Comparison of ENCODE assay signal across 23 mouse cellular contexts in the genomic region with DNA sequence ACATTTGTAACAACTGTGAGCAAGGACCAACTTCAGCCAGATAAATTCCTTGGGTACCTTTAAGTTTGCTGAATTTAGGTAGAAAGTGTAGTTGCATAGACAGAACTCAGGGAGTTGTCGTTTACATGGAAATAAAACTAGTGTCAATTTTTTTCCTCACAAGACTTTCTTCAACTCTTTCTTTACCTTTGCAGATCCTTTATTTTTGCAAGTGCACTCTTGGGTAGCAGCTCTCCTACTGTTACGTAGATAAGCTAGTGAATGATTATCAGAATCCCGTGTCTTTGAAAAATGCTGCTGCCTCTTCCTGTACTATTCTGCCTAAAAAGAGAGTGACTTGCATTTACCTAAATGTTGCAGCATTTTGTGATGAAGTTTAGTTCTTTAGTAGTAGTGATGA. TPM values are rescaled to one million over a fixed set of nuclear protein-coding genes. Genes with fewer than 3 reads are reported as not detected.
DNase-seq lines count a peak whose midpoint lies in the region; ATAC-seq and TF ChIP-seq lines count a peak whose summit lies in the region.
"Had no signal": no experiment of that assay in that cellular context is flagged by ENCODE, and none has a peak within 500 bp of the region (broad histone marks: within the 10 kb centered on the region; RNA-seq: fewer than 3 reads in every experiment).

No protein-coding gene starts in this region.

- H3K27me3 ChIP-seq in heart, adult 2 months (ENCODE audit: control insufficient read depth, insufficient read depth, low read length), result no peaks in the 10 kb centered on the region
- H3K27me3 ChIP-seq in heart, embryonic 12.5 days (replicated peaks), result no peaks in the 10 kb centered on the region
- H3K27me3 ChIP-seq in MEL (ENCODE audit: control insufficient read depth in 1 of 2, insufficient read depth in 2 of 2, low read length in 2 of 2), result no peaks in the 10 kb centered on the region
- no peaks in the 10 kb centered on the region for H3K27me3 ChIP-seq in liver, embryonic 12.5 days (replicated peaks)
- H3K27me3 ChIP-seq in liver, embryonic 16.5 days (ENCODE audit: control insufficient read depth, insufficient read depth, low read depth, low read length), result no peaks in the 10 kb centered on the region
- H3K27me3 ChIP-seq: embryonic facial prominence, embryonic 12.5 days; Patski had no signal

- intact Hi-C loops in heart, adult 2 months (cut with DNase I), result no loop called here

- TF ChIP-seq RAD21 in MEL (IDR thresholded peaks at IDR 0.05; ENCODE audit: low read depth, low read length), result no peak

- no peak for TF ChIP-seq POLR2A in heart, adult 2 months (IDR thresholded peaks at IDR 0.05; ENCODE audit: insufficient read depth, low read depth, low read length)
- TF ChIP-seq POLR2A in MEL (IDR thresholded peaks at IDR 0.05; ENCODE audit: control insufficient read depth in 1 of 2, insufficient read depth in 1 of 2, low read depth in 1 of 2, low read length in 2 of 2, poor library complexity in 1 of 2), result no peak

- H3K9ac ChIP-seq in heart, adult 2 months (ENCODE audit: low read depth, low read length), result no peak overlapping the region
- no peak overlapping the region for H3K9ac ChIP-seq in heart, embryonic 12.5 days
- H3K9ac ChIP-seq in MEL (ENCODE audit: control insufficient read depth, low read depth, low read length, poor library complexity, severe bottlenecking), result peak overlapping the region; percentile 52
- no peak overlapping the region for H3K9ac ChIP-seq in liver, embryonic 12.5 days
- H3K9ac ChIP-seq in liver, embryonic 16.5 days (ENCODE audit: low read depth, low read length), result no peak overlapping the region
- H3K9ac ChIP-seq: embryonic facial prominence, embryonic 12.5 days; hindbrain, embryonic 14.5 days had no signal

- no peak overlapping the region for H3K4me3 ChIP-seq in heart, adult 2 months
- no peak overlapping the region for H3K4me3 ChIP-seq in heart, embryonic 12.5 days
- peak overlapping the region in 1 of 2 experiments; percentile 20; a peak in 1 of 4 replicates for H3K4me3 ChIP-seq in MEL (ENCODE audit: control insufficient read depth in 1 of 2, insufficient read depth in 1 of 2, low read depth in 2 of 2, low read length in 2 of 2)
- H3K4me3 ChIP-seq in liver, embryonic 12.5 days, result no peak overlapping the region
- H3K4me3 ChIP-seq in liver, embryonic 16.5 days (ENCODE audit: low read depth, low read length), result no peak overlapping the region
- H3K4me3 ChIP-seq: embryonic facial prominence, embryonic 12.5 days; hindbrain, embryonic 10.5 days had no signal

- peak overlapping the region; percentile 29 for H3K27ac ChIP-seq in heart, adult 2 months
- no peak overlapping the region for H3K27ac ChIP-seq in heart, embryonic 12.5 days (ENCODE audit: poor library complexity, severe bottlenecking)
- peak overlapping the region; percentile 100 for H3K27ac ChIP-seq in MEL (ENCODE audit: control insufficient read depth, low read depth, low read length)
- peak overlapping the region; percentile 86 for H3K27ac ChIP-seq in liver, embryonic 12.5 days
- H3K27ac ChIP-seq in liver, embryonic 16.5 days (ENCODE audit: low read length), result peak overlapping the region; percentile 60; the same call in 1 of the 2 replicates
- H3K27ac ChIP-seq: embryonic facial prominence, embryonic 12.5 days; hindbrain, embryonic 10.5 days; hindbrain, embryonic 14.5 days had no signal

- no peaks in the 10 kb centered on the region for H3K9me3 ChIP-seq in heart, embryonic 12.5 days (replicated peaks)
- H3K9me3 ChIP-seq in MEL (replicated peaks; ENCODE audit: insufficient read depth, low read length), result no peaks in the 10 kb centered on the region
- no peaks in the 10 kb centered on the region for H3K9me3 ChIP-seq in liver, embryonic 12.5 days (replicated peaks)
- no peaks in the 10 kb centered on the region for H3K9me3 ChIP-seq in liver, embryonic 16.5 days (replicated peaks; ENCODE audit: control insufficient read depth, low read length)
- H3K9me3 ChIP-seq: embryonic facial prominence, embryonic 12.5 days; hindbrain, embryonic 10.5 days had no signal

- no peak for ATAC-seq in heart, embryonic 12.5 days (ENCODE audit: insufficient number of reproducible peaks, low FRiP score)
- ATAC-seq in liver, embryonic 12.5 days, result no peak
- ATAC-seq in liver, embryonic 16.5 days (ENCODE audit: low read depth), result no peak; the same call in 1 of the 2 replicates
- ATAC-seq: forebrain, embryonic 16.5 days; Patski had no signal

- 38% methylated on average over 3 of the region's 3 CpGs for WGBS in heart, adult 2 months
- WGBS in heart, embryonic 12.5 days, result 38% methylated on average over 3 of the region's 3 CpGs
- 22% methylated on average over 3 of the region's 3 CpGs for WGBS in liver, embryonic 12.5 days (ENCODE audit: insufficient replicate concordance)
- 22% methylated on average over 3 of the region's 3 CpGs for WGBS in liver, embryonic 16.5 days (ENCODE audit: insufficient replicate concordance)

- TF ChIP-seq CTCF in heart, adult 2 months (IDR thresholded peaks at IDR 0.05), result no peak
- no peak for TF ChIP-seq CTCF in MEL (IDR thresholded peaks at IDR 0.05 in 2 of 3, conservative IDR thresholded peaks at IDR 0.05 in 1 of 3; ENCODE audit: control insufficient read depth in 1 of 3, insufficient read depth in 1 of 3, low read depth in 2 of 3, low read length in 3 of 3, poor library complexity in 1 of 3, severe bottlenecking in 1 of 3)

- H3K79me2 ChIP-seq in heart, adult 2 months (replicated peaks; ENCODE audit: control insufficient read depth, insufficient read depth, low read length), result peaks cover 12% of the 10 kb centered on the region
- H3K79me2 ChIP-seq in MEL (ENCODE audit: control insufficient read depth, insufficient read depth, low read length, poor library complexity), result peaks cover 37% of the 10 kb centered on the region

- H3K4me2 ChIP-seq in heart, embryonic 12.5 days, result no peak overlapping the region
- H3K4me2 ChIP-seq in liver, embryonic 12.5 days, result peak overlapping the region; percentile 52
- peak overlapping the region; percentile 33 for H3K4me2 ChIP-seq in liver, embryonic 16.5 days (ENCODE audit: low read depth, low read length)
- H3K4me2 ChIP-seq: embryonic facial prominence, embryonic 12.5 days; hindbrain, embryonic 14.5 days had no signal

- no peak for DNase-seq in heart, adult 2 months
- peak; percentile 60 for DNase-seq in MEL (ENCODE audit: low read depth, low spot score)
- no peak for DNase-seq in ovary, postnatal 36 days (ENCODE audit: low spot score)
- DNase-seq in ovary, postnatal 14 days (ENCODE audit: low spot score), result no peak
- DNase-seq in spleen, postnatal 4 days (ENCODE audit: low spot score in 2 of 2), result no peak
- DNase-seq: adrenal gland, adult 2 months; adrenal gland, postnatal 25 days; cerebellum, adult 2 months; cerebellum, postnatal 25 days; gastrocnemius, postnatal 14 days; heart, postnatal 14 days had no signal

- H3K4me1 ChIP-seq in heart, adult 2 months (ENCODE audit: control insufficient read depth, insufficient read depth, low read length), result peaks cover 42% of the 10 kb centered on the region
- peaks cover 66% of the 10 kb centered on the region for H3K4me1 ChIP-seq in heart, embryonic 12.5 days (replicated peaks)
- peaks cover 60 to 62% of the 10 kb centered on the region in 2 experiments for H3K4me1 ChIP-seq in MEL (ENCODE audit: control insufficient read depth in 1 of 2, insufficient read depth in 2 of 2, low read length in 2 of 2)
- H3K4me1 ChIP-seq in liver, embryonic 12.5 days, result peaks cover 99% of the 10 kb centered on the region
- H3K4me1 ChIP-seq in liver, embryonic 16.5 days (ENCODE audit: control insufficient read depth, low read depth, low read length), result peaks cover 72% of the 10 kb centered on the region

- no peak for TF ChIP-seq EP300 in heart, adult 2 months (IDR thresholded peaks at IDR 0.05; ENCODE audit: insufficient read depth, low read depth, low read length)
- peak; percentile 44 to 69 for TF ChIP-seq EP300 in MEL (IDR thresholded peaks at IDR 0.05; ENCODE audit: low read depth in 1 of 2, low read length in 2 of 2)

- peaks cover 79% of the 10 kb centered on the region for H3K36me3 ChIP-seq in heart, adult 2 months (ENCODE audit: control insufficient read depth, insufficient read depth, low read length)
- no peaks in the 10 kb centered on the region for H3K36me3 ChIP-seq in heart, embryonic 12.5 days
- H3K36me3 ChIP-seq in MEL (ENCODE audit: control insufficient read depth in 1 of 2, insufficient read depth in 2 of 2, low read length in 2 of 2), result peaks cover 0 to 87% of the 10 kb centered on the region in 2 experiments; a peak in 2 of 4 replicates
- H3K36me3 ChIP-seq in liver, embryonic 12.5 days, result no peaks in the 10 kb centered on the region
- H3K36me3 ChIP-seq in liver, embryonic 16.5 days (ENCODE audit: control insufficient read depth, insufficient read depth), result no peaks in the 10 kb centered on the region
- H3K36me3 ChIP-seq: embryonic facial prominence, embryonic 12.5 days; hindbrain, embryonic 10.5 days had no signal

TF ChIP-seq in MEL, 35 proteins besides CTCF, POLR2A, EP300 and RAD21 (continues in another document):
- TF ChIP-seq USF2 (IDR thresholded peaks at IDR 0.05; ENCODE audit: borderline replicate concordance in 1 of 2, insufficient read depth in 1 of 2, low read depth in 1 of 2, low read length in 2 of 2), result no peak
- TF ChIP-seq MXI1 (IDR thresholded peaks at IDR 0.05; ENCODE audit: low read depth, low read length), result no peak; the same call in 1 of the 2 replicates
- no peak for TF ChIP-seq ZKSCAN1 (IDR thresholded peaks at IDR 0.05; ENCODE audit: low read depth, low read length)
- TF ChIP-seq POLR2AphosphoS5 (IDR thresholded peaks at IDR 0.05; ENCODE audit: borderline replicate concordance, low read depth, low read length), result no peak
- TF ChIP-seq SMC3 (IDR thresholded peaks at IDR 0.05; ENCODE audit: low read depth, low read length), result no peak

RNA-seq across cellular contexts. Expression of a gene that starts 24.2 kb away (rescaled TPM):
- 10 to 100 TPM; 67.4 to 78.6 TPM for total RNA-seq in heart, adult 2 months (2021)
- 50.1 and 75.8 TPM in 2 replicates for polyA plus RNA-seq in heart, adult 2 months (2012; rRNA removed)
- polyA plus RNA-seq in heart, embryonic 12.5 days (2016; fragmentation: Nextera tagmentation; extraction: Ambion mirVana), result 22.4 and 22.7 TPM in 2 replicates
- 12.2 and 13.0 TPM in 2 replicates for total RNA-seq in MEL (2012; rRNA removed)
- 10 to 100 TPM in 1 of 2 experiments, not detected in 1; 22.4 TPM for polyA plus RNA-seq in MEL (2012; ENCODE audit: insufficient read depth in 1 of 2, insufficient read length in 2 of 2, low read depth in 1 of 2, low replicate concordance in 2 of 2, missing spikeins in 1 of 2)
- polyA plus RNA-seq in liver, embryonic 12.5 days (2016; fragmentation: Nextera tagmentation; extraction: Ambion mirVana), result 15.0 and 15.9 TPM in 2 replicates
- polyA plus RNA-seq in liver, embryonic 16.5 days (2015; fragmentation: Nextera tagmentation; extraction: Ambion mirVana), result 14.6 and 15.2 TPM in 2 replicates

RNA-seq across cellular contexts. Expression of a gene that starts 54.0 kb away (rescaled TPM):
- under 1 TPM in 1 of 2 experiments, not detected in 1; 0.05 TPM for total RNA-seq in heart, adult 2 months (2021)
- not detected in 2 replicates for polyA plus RNA-seq in heart, adult 2 months (2012; rRNA removed)
- polyA plus RNA-seq in heart, embryonic 12.5 days (2016; fragmentation: Nextera tagmentation; extraction: Ambion mirVana), result 0.03 TPM in 1 of 2 replicates, not detected in the other
- total RNA-seq in MEL (2012; rRNA removed), result not detected in 2 replicates
- not detected for polyA plus RNA-seq in MEL (2012; ENCODE audit: insufficient read depth in 1 of 2, insufficient read length in 2 of 2, low read depth in 1 of 2, low replicate concordance in 2 of 2, missing spikeins in 1 of 2)
- not detected in 2 replicates for polyA plus RNA-seq in liver, embryonic 12.5 days (2016; fragmentation: Nextera tagmentation; extraction: Ambion mirVana)
- not detected in 2 replicates for polyA plus RNA-seq in liver, embryonic 16.5 days (2015; fragmentation: Nextera tagmentation; extraction: Ambion mirVana)
- total RNA-seq: granulocyte monocyte progenitor cell, adult 5-6 weeks had no signal
- polyA plus RNA-seq: activated CD4-positive, CD25-positive, alpha-beta regulatory T cell, adult 4 months; adrenal gland, adult 2 months; C2C12; heart, embryonic 14.5 days had no signal
